Mouse (Mus musculus): ENCODE results near the gene Gphb5. TPM values are rescaled to one million over a fixed set of nuclear protein-coding genes. Genes with fewer than 3 reads are reported as not detected.

Gene Gphb5
- polyA plus RNA-seq (2017; shearing (Covaris generic)) = not detected

DNA sequence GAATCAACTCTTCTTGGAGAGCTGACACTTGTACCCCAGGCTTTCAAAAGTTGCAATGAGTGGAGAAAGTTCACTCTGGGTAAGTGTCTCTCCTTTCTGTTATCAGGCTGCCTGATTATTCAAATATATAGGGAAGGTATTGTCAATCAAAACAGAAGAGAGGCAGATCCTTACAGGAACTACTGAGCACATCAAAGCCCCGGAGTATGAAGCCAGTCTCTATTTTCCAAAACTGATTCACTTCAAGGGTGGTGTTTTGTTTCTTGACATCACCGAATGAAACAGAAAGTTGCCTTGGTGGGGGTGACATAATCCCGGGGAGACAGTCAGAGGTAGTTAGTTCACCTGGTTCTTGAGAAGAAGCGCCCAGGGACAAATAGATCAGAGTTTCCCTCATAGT lies at the start of gene Gphb5:
Gene Gphb5, minus strand, starts transcription at position 101 of the 400 bp plus-strand sequence.

Other genes starting within 250 kb of the Gphb5 start
- gene Kcnh5, start 239.4 kb downstream of the Gphb5 start, polyA plus RNA-seq (2017; shearing (Covaris generic)) = 0.16 TPM
- 0.41 TPM for gene Rhoj, start 108.5 kb downstream of the Gphb5 start, polyA plus RNA-seq (2017; shearing (Covaris generic))
- gene Ppp2r5e, start 179.5 kb upstream of the Gphb5 start, polyA plus RNA-seq (2017; shearing (Covaris generic)) = 47.6 TPM